Mouse (Mus musculus) cerebral cortex, adult 2 months (tissue): ENCODE data around the gene Col16a1.

Source experiments
- WGBS: fragments of 180-500 bp; shearing (Covaris S2); methylation state at CpG from one replicate; pipeline ENCODE4 v1.1.7; 2018; 5-methylcytosine and 5-hydroxymethylcytosine counted together

Col16a1 gene

GRCm38 (mm10) chr4:130047331-130048202 is at the start of gene Col16a1:
TSS of gene Col16a1 (plus strand) at chr4:130047840.
- WGBS, result 5% methylated on average over 46 of the region's 46 CpGs

DNA sequence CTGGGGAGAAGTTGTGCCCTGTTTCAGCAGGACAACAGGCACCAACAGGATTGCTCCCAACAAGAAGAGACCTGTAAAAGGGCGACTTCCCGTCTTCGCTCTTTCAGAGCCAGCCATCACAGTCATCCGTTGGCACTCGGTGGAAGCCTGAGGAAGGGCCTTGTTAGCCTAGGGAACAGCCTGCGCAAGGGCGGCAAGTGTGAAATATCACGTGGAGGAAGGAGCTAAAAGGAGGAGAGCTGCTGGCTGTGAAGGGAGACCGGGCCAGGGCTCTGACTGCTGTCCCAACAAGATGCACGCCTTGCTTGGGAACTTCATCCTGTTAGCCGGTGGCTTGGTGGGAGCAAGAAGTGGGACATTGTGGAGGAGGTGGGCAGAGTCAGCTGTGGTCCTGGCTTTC is 49.5 kb upstream of the Col16a1 start:
- 37% methylated on average over 11 of the region's 11 CpGs for WGBS

DNA sequence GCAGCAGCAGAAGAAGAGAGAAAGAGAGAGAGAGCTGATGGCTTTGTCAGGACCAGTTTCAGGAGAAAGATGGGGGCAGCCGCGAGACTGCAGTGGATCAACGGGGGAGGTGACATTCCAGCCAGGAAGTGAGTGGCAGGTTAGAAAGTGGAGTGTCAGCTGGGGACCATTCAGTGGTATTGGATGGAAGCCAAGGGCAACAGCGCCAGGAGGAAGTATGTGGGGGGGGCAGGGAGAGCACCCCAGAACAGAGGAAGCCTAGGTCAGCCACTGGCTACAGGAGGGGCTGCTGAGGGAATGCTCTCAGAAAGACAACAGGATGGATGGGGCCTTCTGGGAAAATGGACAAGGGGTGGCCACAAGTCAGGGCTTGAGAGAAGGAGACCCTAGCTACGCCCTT is 45.9 kb upstream of the Col16a1 start:
- WGBS, result 29% methylated on average over 5 of the region's 5 CpGs

GRCm38 (mm10) chr4:130002157-130002556 is 45.5 kb upstream of the Col16a1 start:
- WGBS, result 50% methylated on average over 10 of the region's 10 CpGs

- WGBS, result 52% methylated on average over 9 of the region's 9 CpGs
These were observed 42.0 kb upstream of the Col16a1 start for GRCm38 (mm10) chr4:130005593-130005992.

DNA sequence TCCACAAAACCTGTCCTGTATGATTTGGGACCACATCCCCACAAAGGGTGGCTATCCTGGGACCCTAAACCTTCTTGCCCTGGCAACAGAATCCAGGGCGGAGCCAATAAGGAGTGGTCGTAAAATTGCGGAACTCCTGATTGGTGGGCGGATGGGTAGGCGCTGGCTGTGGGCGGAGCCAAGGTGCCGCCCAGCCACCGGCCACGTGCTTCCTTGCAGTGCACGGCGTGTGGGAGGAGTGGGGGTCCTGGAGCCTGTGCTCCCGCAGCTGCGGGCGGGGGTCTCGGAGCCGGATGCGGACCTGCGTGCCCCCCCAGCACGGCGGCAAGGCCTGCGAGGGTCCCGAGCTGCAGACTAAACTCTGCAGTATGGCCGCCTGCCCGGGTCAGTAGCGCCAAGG is 41.1 kb upstream of the Col16a1 start:
- WGBS, result 31% methylated on average over 25 of the region's 25 CpGs

- 68% methylated on average over 14 of the region's 14 CpGs for WGBS
These were observed 38.6 kb upstream of the Col16a1 start for GRCm38 (mm10) chr4:130009043-130009442.

DNA sequence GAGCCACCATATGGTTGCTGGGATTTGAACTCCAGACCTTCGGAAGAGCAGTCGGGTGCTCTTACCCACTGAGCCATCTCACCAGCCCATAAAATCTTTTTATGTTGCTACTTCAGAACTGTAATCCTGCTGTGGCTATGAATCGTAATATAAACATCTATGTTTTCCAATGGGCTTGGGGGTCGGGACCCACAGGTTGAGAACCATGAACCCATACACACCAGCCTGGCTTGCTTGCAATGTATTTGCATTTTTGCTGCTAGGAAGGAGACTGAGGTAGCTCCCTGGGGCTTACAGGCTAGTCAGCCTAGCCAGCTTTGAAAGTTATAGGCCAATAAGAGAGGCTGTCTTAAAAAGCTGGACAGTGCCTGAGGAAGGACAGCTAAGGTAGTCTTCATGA is 36.9 kb upstream of the Col16a1 start:
- 77% methylated on average over 4 of the region's 4 CpGs for WGBS

GRCm38 (mm10) chr4:130012234-130012633 is 35.4 kb upstream of the Col16a1 start:
- 57% methylated on average over 6 of the region's 6 CpGs for WGBS

DNA sequence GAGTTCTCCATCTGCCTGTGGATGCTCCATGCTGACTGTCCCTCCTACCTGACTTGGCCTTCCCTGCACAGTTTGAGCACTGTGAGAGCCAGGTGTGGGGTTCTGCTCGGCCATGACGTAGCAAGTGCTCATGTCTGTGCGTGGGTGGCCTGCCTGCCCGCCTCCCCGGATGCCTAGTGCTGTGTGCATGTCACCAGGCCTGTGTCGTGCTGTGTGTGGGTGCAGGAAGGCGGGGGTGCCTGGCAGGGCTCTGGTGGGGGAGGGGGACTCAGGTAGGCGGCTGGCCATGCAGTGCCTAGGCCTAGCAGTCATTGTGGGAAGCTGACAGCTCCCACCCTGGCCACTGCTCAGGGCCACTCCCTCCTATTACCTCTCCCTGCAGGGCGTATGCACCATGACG is 34.5 kb upstream of the Col16a1 start:
- WGBS, result 45% methylated on average over 10 of the region's 10 CpGs

DNA sequence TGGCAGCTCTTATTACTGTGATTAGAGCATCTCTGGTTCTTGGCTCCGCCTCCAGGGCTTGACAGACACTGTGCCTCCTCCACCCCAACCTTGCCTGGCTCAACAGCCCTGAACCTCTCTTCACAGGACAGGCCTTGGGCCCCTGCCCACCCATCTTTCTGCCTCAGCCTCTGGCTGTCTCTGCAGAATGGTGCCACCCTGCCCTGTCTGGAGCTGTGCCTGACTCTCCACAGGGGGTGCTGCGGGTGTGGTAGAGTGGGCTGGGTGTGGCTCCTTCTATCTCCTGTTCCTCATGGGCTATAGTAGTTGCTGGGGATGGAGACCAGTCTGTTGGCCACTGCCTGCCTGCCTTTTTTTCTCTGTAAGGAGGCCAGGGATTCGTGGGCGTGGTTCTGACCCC is 31.6 kb upstream of the Col16a1 start:
- WGBS, result 71% methylated on average over 4 of the region's 4 CpGs

- 77% methylated on average over 18 of the region's 18 CpGs for WGBS
These were observed 30.5 kb upstream of the Col16a1 start for GRCm38 (mm10) chr4:130017036-130017674.

GRCm38 (mm10) chr4:130022952-130023351 is 24.7 kb upstream of the Col16a1 start:
- WGBS, result 55% methylated on average over 8 of the region's 8 CpGs

DNA sequence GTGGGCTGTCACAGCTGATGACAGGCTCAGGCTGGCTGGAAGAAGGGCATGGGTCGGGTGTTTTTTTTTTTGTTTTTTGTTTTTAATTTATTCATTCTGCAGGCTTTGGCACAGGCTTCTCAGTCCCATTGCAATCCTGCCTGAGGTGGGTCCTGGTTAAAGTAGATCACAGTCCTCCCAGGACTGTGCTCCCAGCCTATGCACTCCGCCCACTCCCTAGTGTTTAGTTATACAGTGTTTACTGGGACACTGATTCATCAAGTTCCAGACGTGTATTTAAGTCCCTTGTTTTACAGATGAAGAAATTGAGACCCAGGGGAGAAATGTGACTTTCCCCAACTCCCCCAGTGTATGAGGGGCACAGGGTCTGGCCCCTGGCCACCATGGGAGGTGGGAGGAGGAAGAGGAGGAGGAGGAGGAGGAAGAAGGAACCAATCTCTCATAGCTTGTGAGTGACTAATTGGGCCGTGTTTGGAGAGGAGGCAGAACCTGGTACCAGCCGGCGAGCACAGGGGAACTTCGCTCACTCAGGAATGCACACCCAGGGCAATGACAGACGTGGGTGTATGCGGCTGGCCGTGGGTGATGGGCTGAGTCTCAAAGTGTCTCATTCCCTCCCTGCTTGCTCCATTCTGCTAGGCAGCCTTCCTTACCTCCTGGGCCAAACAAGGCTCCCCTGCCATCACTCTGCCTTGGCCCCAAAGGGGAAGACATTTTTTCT is 24.0 kb upstream of the Col16a1 start:
- 31% methylated on average over 10 of the region's 10 CpGs for WGBS

- 62% methylated on average over 8 of the region's 8 CpGs for WGBS
These were observed 22.1 kb upstream of the Col16a1 start for GRCm38 (mm10) chr4:130025544-130025943.

- WGBS, result 82% methylated on average over 2 of the region's 2 CpGs
These were observed 16.5 kb upstream of the Col16a1 start for GRCm38 (mm10) chr4:130031146-130031545.

DNA sequence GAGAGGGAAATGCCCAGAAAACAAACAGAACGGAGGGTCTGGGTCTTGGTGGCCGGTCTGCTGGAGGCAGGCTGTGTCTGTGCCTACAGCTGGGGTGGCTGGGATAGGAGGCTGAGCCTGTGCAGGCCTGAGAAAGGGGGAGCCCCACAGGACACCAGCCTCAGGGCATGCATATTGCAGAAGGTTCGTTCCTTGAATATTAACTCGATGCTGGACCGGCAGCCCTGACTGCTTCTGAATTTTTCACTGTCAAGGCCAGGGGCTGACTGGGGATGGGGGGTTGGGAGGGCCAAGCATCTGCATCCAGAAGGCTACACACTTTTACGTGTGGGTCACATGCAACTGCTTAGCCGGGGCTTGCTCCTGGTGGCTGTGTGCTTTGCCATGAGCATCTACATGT is 14.1 kb upstream of the Col16a1 start:
- WGBS, result 75% methylated on average over 7 of the region's 7 CpGs

DNA sequence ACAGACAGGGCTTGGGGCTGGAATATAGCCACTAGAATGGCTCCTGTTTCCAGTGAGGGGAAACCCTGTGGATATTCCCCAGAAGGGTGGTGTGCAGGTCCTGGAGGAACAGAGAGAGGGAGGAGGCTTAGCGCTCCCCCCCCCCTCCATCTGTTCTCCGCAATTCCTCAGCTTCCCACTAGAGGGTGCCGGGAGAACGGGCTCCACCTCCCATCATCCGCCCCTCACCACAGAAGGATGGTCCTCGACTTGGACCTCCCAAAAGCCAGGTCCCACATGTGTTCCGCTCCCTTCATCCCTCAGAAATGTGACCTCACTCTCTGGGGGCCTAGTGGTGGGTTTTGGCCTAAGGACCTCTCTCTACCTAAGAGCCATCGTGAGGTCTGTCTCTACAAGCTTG is 11.5 kb upstream of the Col16a1 start:
- WGBS, result 6% methylated on average over 8 of the region's 8 CpGs

GRCm38 (mm10) chr4:130036573-130037401 is 10.9 kb upstream of the Col16a1 start:
- 19% methylated on average over 23 of the region's 23 CpGs for WGBS

GRCm38 (mm10) chr4:130039351-130039750 is 8.3 kb upstream of the Col16a1 start:
- 34% methylated on average over 5 of the region's 5 CpGs for WGBS

DNA sequence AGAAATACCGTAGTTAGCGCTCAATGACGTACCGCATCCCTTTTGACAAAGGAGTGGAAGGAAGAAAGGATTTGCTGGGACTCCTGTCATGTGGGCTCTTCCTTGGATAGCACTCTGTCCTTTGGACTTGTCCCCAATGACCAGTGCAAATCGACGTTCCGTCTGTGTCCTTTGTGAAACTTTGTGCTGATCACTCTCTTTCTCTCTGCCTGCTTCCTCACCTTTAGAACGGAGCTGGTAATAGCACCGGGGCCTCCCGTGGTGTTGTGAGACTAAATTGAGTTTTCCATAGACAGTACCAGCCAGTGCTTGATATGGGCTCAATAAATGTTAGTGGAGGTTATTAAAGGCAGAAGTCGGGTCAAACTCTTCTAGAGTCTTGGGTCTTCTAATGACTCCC is 6.6 kb upstream of the Col16a1 start:
- 93% methylated on average over 11 of the region's 11 CpGs for WGBS

DNA sequence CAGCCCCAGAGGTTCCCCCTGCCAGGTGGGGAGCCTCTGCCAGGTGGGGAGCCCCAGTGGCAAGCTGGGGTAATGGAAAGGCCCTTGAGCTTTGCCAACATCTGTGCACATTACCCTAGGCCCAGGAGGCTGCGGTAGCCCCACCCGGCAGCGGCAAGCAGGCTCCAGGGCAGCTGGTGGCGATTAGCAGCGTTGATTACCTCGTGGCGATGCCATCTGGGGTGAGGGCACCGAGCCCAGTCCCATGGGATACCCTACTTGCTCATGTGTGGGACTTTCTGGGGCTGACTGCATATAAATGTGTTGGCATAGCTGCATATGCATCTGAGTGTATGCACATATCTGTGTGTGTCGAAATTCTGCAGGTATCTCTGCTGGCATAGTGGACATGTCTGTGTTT is 3.4 kb upstream of the Col16a1 start:
- 63% methylated on average over 9 of the region's 9 CpGs for WGBS
